In the genomic region with DNA sequence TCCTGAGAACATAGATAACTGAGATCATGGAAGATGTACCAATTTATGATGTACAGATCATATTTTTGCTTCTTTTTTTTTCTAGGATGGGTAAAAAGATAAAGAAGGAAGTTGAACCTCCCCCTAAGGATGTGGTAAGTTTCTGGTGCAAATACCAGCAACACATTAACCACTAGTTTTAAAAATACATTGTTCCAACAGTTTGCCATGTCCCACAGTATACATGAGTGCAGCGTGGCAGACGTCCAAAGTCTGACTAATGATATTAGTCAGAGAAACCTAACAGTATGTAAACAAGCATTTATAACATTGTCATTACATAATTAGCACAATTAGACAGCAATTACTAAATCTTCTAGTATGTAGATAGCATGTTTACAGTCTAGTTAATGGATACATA, we compare ENCODE assay signal across 24 mouse cellular contexts. TPM values are rescaled to one million over a fixed set of nuclear protein-coding genes. Genes with fewer than 3 reads are reported as not detected.
DNase-seq lines count a peak whose midpoint lies in the region; ATAC-seq and TF ChIP-seq lines count a peak whose summit lies in the region.
"Had no signal": no experiment of that assay in that cellular context is flagged by ENCODE, and none has a peak within 500 bp of the region (broad histone marks: within the 10 kb centered on the region; RNA-seq: fewer than 3 reads in every experiment).

No protein-coding gene starts in this region.

- peaks cover 8% of the 10 kb centered on the region; the same call in 1 of the 2 replicates for H3K4me1 ChIP-seq in heart, embryonic 10.5 days
- H3K4me1 ChIP-seq in lung, postnatal 0 days (ENCODE audit: insufficient read depth, low read depth, low read length) = peaks cover 6% of the 10 kb centered on the region; the same call in 1 of the 2 replicates
- H3K4me1 ChIP-seq in hindbrain, embryonic 12.5 days = peaks cover 7% of the 10 kb centered on the region

- no peaks in the 10 kb centered on the region for H3K27me3 ChIP-seq in heart, embryonic 10.5 days (ENCODE audit: insufficient read depth, poor library complexity, severe bottlenecking)
- no peaks in the 10 kb centered on the region for H3K27me3 ChIP-seq in lung, postnatal 0 days (replicated peaks; ENCODE audit: insufficient read depth, low read length)
- no peaks in the 10 kb centered on the region for H3K27me3 ChIP-seq in hindbrain, embryonic 12.5 days
- H3K27me3 ChIP-seq: embryonic facial prominence, embryonic 15.5 days had no signal

- TF ChIP-seq EP300 in lung, postnatal 0 days (IDR thresholded peaks at IDR 0.05) = no peak

- 86% methylated on average over 2 of the region's 2 CpGs for WGBS in heart, embryonic 10.5 days
- 24% methylated on average over 2 of the region's 2 CpGs for WGBS in lung, postnatal 0 days
- WGBS in hindbrain, embryonic 12.5 days = 75% methylated on average over 2 of the region's 2 CpGs

- H3K4me3 ChIP-seq in heart, embryonic 10.5 days = no peak overlapping the region
- no peak overlapping the region for H3K4me3 ChIP-seq in lung, postnatal 0 days (ENCODE audit: low read depth, low read length)
- H3K4me3 ChIP-seq in hindbrain, embryonic 12.5 days = no peak overlapping the region
- H3K4me3 ChIP-seq: embryonic facial prominence, embryonic 15.5 days; forebrain, embryonic 10.5 days; heart, adult 2 months; hindbrain, embryonic 10.5 days; layer of hippocampus, adult 2 months had no signal

- ATAC-seq in lung, postnatal 0 days = no peak
- ATAC-seq in hematopoietic stem cell, adult 5-6 weeks (replicated peaks in 1 of 2; ENCODE audit: insufficient read depth in 1 of 2, low FRiP score in 2 of 2, low TSS enrichment in 1 of 2, low read depth in 1 of 2, poor library complexity in 2 of 2, severe bottlenecking in 2 of 2) = peak; percentile 54 to 60; a peak in 1 of 4 replicates
- no peak for ATAC-seq in hindbrain, embryonic 12.5 days (ENCODE audit: low FRiP score)
- ATAC-seq: midbrain, embryonic 16.5 days; Patski had no signal

- no peak overlapping the region for H3K9ac ChIP-seq in lung, postnatal 0 days (replicated peaks; ENCODE audit: low read depth)
- H3K9ac ChIP-seq in hindbrain, embryonic 12.5 days = no peak overlapping the region
- H3K9ac ChIP-seq: embryonic facial prominence, embryonic 15.5 days; liver, embryonic 14.5 days had no signal

- peak; percentile 1 for DNase-seq in heart, adult 8-10 months (ENCODE audit: low spot score)
- DNase-seq in heart, embryonic 10.5 days (ENCODE audit: low spot score) = no peak
- peak; percentile 19 for DNase-seq in lung, postnatal 0 days (ENCODE audit: low spot score)
- no peak for DNase-seq in lung, adult 18-20 months
- no peak for DNase-seq in gastrocnemius, postnatal 4 days (ENCODE audit: low spot score in 2 of 2)
- no peak for DNase-seq in gastrocnemius, postnatal 25 days
- DNase-seq: adrenal gland, postnatal 10 days; B cell, adult 2 months; cerebellum, adult 18-20 months; cerebellum, postnatal 25 days; heart, adult 2 months; kidney, postnatal 14 days; layer of hippocampus, postnatal 36 days had no signal

- TF ChIP-seq CTCF in lung, postnatal 0 days (IDR thresholded peaks at IDR 0.05) = no peak

- H3K27ac ChIP-seq in heart, embryonic 10.5 days = no peak overlapping the region
- no peak overlapping the region for H3K27ac ChIP-seq in lung, postnatal 0 days (ENCODE audit: low read length)
- H3K27ac ChIP-seq in hindbrain, embryonic 12.5 days = no peak overlapping the region
- H3K27ac ChIP-seq: embryonic facial prominence, embryonic 15.5 days; forebrain, embryonic 10.5 days; heart, adult 2 months; hindbrain, embryonic 10.5 days; layer of hippocampus, adult 2 months; liver, embryonic 14.5 days; stomach, postnatal 0 days had no signal

- H3K4me2 ChIP-seq in lung, postnatal 0 days (replicated peaks; ENCODE audit: low read depth, low read length) = no peak overlapping the region
- no peak overlapping the region for H3K4me2 ChIP-seq in hindbrain, embryonic 12.5 days (replicated peaks)
- H3K4me2 ChIP-seq: embryonic facial prominence, embryonic 15.5 days had no signal

- H3K9me3 ChIP-seq in heart, embryonic 10.5 days = no peaks in the 10 kb centered on the region
- no peaks in the 10 kb centered on the region for H3K9me3 ChIP-seq in lung, postnatal 0 days (ENCODE audit: low read length)
- no peaks in the 10 kb centered on the region for H3K9me3 ChIP-seq in hindbrain, embryonic 12.5 days (replicated peaks)
- H3K9me3 ChIP-seq: embryonic facial prominence, embryonic 15.5 days; forebrain, embryonic 10.5 days; hindbrain, embryonic 10.5 days had no signal

- no peaks in the 10 kb centered on the region for H3K36me3 ChIP-seq in heart, embryonic 10.5 days
- no peaks in the 10 kb centered on the region for H3K36me3 ChIP-seq in lung, postnatal 0 days (ENCODE audit: insufficient read depth, low read length)
- H3K36me3 ChIP-seq in hindbrain, embryonic 12.5 days = no peaks in the 10 kb centered on the region
- H3K36me3 ChIP-seq: embryonic facial prominence, embryonic 15.5 days; forebrain, embryonic 10.5 days; hindbrain, embryonic 10.5 days had no signal

RNA-seq across cellular contexts. Expression of a gene that starts 2.6 kb away (rescaled TPM):
- not detected for total RNA-seq in heart, adult 8-10 months (2022)
- polyA plus RNA-seq in heart, embryonic 10.5 days (2016; fragmentation: Nextera tagmentation; extraction: Ambion mirVana) = 0.05 and 0.15 TPM in 2 replicates
- 2.0 and 2.5 TPM in 2 replicates for polyA plus RNA-seq in lung, postnatal 0 days (2015; fragmentation: Nextera tagmentation; extraction: Ambion mirVana)
- 0.99 and 2.0 TPM in 2 replicates for total RNA-seq in hematopoietic stem cell, adult 5-6 weeks (2017)
- polyA plus RNA-seq in hindbrain, embryonic 12.5 days (2016; fragmentation: Nextera tagmentation; extraction: Ambion mirVana) = 1.6 and 1.9 TPM in 2 replicates
- under 1 TPM in 1 of 2 experiments, not detected in 1; 0.12 TPM for total RNA-seq in gastrocnemius, postnatal 4 days (2021)
- total RNA-seq in gastrocnemius, postnatal 25 days (2021) = not detected
- total RNA-seq: gastrocnemius, adult 8-10 months; heart, adult 2 months had no signal
- polyA plus RNA-seq: Patski had no signal

Comparison
In these comparisons a context has a peak if more than half of its experiments do, and no peak if none do; other contexts are left out.
1. DNase-seq: peak in heart, adult 8-10 months (single experiment) and lung, postnatal 0 days (single experiment); none in heart, embryonic 10.5 days (single experiment), lung, adult 18-20 months (0 of 2), gastrocnemius, postnatal 4 days (0 of 2) and gastrocnemius, postnatal 25 days (single experiment).
2. ATAC-seq: peak in hematopoietic stem cell, adult 5-6 weeks (2 of 2); none in lung, postnatal 0 days (single experiment) and hindbrain, embryonic 12.5 days (single experiment).